Mouse (Mus musculus): ENCODE results near the gene Dpp6. TPM values are rescaled to one million over a fixed set of nuclear protein-coding genes. Genes with fewer than 3 reads are reported as not detected.

Dpp6 gene
- polyA plus RNA-seq, 1 experiment from 2014 or later = 2.6 TPM

DNA sequence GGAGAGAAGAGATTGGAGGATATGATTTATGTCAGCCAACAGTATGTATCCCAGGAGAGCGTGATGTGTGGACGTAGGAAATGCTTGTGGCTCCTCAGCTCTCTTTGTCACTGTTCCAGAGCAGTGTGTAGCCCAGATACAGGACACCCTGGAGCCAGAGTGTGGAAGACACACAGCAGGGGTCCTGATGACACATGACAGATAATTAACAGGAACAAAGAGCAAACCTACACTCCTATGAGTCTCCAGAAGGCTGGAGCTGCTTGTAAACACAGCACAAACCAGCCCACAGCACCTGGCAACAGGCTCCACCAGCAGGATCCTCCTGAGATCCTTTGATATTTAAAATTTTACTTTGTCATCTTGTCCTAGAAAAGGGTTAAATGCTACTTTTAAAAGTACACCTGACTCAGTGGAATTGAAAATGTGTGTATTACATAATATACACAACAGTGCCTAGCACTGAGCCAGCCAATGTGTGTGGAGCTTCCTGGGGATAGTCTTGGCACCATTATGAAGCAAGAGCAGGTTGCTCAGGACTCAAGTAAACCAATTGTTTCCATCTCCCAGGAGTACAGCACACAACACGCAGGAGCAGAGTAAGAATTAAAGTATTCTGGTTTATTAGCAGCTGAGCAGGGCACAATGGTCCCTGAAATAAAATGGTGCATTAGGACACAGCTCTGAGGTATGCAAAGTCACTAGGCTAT, 115.6 kb downstream of the Dpp6 start:
- ATAC-seq (ENCODE audit: low FRiP score, low TSS enrichment) = no peak
- Histone ChIP-seq H3K27me3 (ENCODE audit: control insufficient read depth, insufficient read depth, low read length) (no peaks in the 10 kb centered on the region), H3K4me3 (ENCODE audit: low read length) (no peak overlapping the region), H3K4me1 (ENCODE audit: control insufficient read depth, insufficient read depth, low read length) (no peaks in the 10 kb centered on the region), H3K9ac (ENCODE audit: low read depth, low read length) (no peak overlapping the region), H3K27ac (ENCODE audit: low read depth, low read length) (no peak overlapping the region), H3K4me2 (replicated peaks; ENCODE audit: low read depth, low read length) (no peak overlapping the region), H3K9me3 (ENCODE audit: control insufficient read depth, low read length) (no peaks in the 10 kb centered on the region), H3K36me3 (ENCODE audit: control insufficient read depth, insufficient read depth, low read length) (no peaks in the 10 kb centered on the region)
- 58% methylated on average over 3 of the region's 3 CpGs for WGBS

DNA sequence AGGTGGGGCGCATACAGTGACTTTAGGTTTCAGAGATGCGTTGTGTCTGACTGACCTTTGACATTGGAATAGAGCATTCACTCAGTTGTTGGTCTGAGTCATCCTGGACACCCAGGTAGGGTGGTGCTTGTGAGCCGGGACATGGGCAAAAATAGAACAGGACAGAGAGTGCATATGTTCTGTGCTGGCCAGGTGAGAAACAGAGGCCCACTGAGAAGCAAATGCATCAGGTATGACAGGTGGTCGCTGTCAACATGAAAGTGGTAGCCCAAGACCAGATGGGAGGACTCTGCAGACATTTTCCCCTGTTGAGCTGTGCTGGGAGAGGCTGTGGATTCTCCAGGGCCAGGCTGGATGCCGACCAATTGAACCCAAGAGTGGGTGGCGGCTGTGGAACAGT, 117.9 kb downstream of the Dpp6 start:
- Histone ChIP-seq H3K27me3 (ENCODE audit: control insufficient read depth, insufficient read depth, low read length) (no peaks in the 10 kb centered on the region), H3K9me3 (ENCODE audit: control insufficient read depth, low read length) (no peaks in the 10 kb centered on the region), H3K36me3 (ENCODE audit: control insufficient read depth, insufficient read depth, low read length) (no peaks in the 10 kb centered on the region), H3K4me3 (ENCODE audit: low read length) (no peak overlapping the region), H3K9ac (ENCODE audit: low read depth, low read length) (no peak overlapping the region), H3K4me1 (ENCODE audit: control insufficient read depth, insufficient read depth, low read length) (no peaks in the 10 kb centered on the region), H3K4me2 (replicated peaks; ENCODE audit: low read depth, low read length) (no peak overlapping the region), H3K27ac (ENCODE audit: low read depth, low read length) (no peak overlapping the region)
- ATAC-seq (ENCODE audit: low FRiP score, low TSS enrichment) = no peak
- WGBS = 85% methylated on average over 6 of the region's 6 CpGs

DNA sequence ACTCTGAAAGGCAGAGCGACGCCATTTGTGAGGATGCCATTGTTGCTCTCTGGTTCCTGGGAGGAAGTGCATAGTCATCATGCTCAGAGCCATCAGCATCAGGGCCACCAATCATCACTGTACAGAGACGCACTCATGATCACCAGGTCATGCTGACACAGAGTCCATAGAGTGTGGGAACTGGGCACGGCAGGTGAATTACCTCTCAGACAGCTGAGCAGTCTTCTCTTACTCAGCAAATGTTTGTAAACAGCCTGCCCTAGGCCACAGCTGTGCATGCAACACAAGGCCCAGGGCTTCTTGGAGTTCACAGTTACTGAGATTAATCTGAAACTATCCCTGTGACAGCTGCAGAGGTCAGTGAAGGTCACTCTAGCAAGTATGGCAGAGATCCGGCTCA, 124.5 kb downstream of the Dpp6 start:
- Histone ChIP-seq H3K27ac (ENCODE audit: low read depth, low read length) (no peak overlapping the region), H3K27me3 (ENCODE audit: control insufficient read depth, insufficient read depth, low read length) (no peaks in the 10 kb centered on the region), H3K9me3 (ENCODE audit: control insufficient read depth, low read length) (no peaks in the 10 kb centered on the region), H3K4me2 (replicated peaks; ENCODE audit: low read depth, low read length) (no peak overlapping the region), H3K4me3 (ENCODE audit: low read length) (no peak overlapping the region), H3K4me1 (ENCODE audit: control insufficient read depth, insufficient read depth, low read length) (no peaks in the 10 kb centered on the region), H3K9ac (ENCODE audit: low read depth, low read length) (no peak overlapping the region), H3K36me3 (ENCODE audit: control insufficient read depth, insufficient read depth, low read length) (no peaks in the 10 kb centered on the region)
- 79% methylated on average over 5 of the region's 5 CpGs for WGBS
- ATAC-seq (ENCODE audit: low FRiP score, low TSS enrichment) = no peak

DNA sequence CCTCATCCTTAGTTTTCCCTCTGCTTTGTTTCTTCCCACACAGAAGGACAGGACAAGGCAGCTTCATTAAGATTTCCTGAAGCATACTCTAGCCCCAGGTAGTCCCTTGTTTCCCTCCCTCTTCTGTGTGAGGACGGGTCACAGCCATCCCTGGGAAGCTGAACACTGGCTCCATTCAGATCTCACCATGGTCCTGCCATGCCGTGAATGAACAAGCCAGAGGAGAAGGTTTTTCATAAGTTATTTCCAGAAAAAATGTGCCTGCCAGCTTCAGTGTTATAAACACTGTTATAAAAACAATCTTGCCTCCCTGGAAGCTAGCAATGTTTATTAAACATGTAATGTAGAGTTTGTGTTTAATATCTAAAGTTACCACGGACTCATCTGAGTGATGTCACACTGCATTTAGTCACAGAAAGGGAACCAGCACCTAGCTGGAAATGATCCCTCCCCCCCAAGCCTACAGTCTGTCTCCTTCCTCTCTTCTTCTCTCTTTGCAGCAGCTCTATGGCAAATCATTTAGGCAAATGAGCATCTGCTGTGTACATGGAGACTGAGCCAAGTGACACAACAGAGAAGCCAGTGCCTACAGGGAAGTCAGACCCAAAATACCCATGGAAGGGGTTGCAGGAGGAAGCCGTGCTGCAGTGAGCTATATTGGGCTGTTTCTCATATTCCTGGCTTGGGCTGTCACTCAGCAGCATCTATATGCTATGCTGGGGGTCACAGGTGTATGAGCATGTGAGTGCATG, 128.3 kb downstream of the Dpp6 start:
- no peaks in the 10 kb centered on the region for H3K27me3 ChIP-seq (ENCODE audit: control insufficient read depth, insufficient read depth, low read length)
- no peak for ATAC-seq (ENCODE audit: low FRiP score, low TSS enrichment)
- no peaks in the 10 kb centered on the region for H3K9me3 ChIP-seq (ENCODE audit: control insufficient read depth, low read length)
- 75% methylated on average over 4 of the region's 4 CpGs for WGBS
- no peaks in the 10 kb centered on the region for H3K4me1 ChIP-seq (ENCODE audit: control insufficient read depth, insufficient read depth, low read length)
- no peak overlapping the region for H3K27ac ChIP-seq (ENCODE audit: low read depth, low read length)
- H3K4me2 ChIP-seq (replicated peaks; ENCODE audit: low read depth, low read length) = no peak overlapping the region
- no peak overlapping the region for H3K4me3 ChIP-seq (ENCODE audit: low read length)
- H3K36me3 ChIP-seq (ENCODE audit: control insufficient read depth, insufficient read depth, low read length) = no peaks in the 10 kb centered on the region
- H3K9ac ChIP-seq (ENCODE audit: low read depth, low read length) = no peak overlapping the region

DNA sequence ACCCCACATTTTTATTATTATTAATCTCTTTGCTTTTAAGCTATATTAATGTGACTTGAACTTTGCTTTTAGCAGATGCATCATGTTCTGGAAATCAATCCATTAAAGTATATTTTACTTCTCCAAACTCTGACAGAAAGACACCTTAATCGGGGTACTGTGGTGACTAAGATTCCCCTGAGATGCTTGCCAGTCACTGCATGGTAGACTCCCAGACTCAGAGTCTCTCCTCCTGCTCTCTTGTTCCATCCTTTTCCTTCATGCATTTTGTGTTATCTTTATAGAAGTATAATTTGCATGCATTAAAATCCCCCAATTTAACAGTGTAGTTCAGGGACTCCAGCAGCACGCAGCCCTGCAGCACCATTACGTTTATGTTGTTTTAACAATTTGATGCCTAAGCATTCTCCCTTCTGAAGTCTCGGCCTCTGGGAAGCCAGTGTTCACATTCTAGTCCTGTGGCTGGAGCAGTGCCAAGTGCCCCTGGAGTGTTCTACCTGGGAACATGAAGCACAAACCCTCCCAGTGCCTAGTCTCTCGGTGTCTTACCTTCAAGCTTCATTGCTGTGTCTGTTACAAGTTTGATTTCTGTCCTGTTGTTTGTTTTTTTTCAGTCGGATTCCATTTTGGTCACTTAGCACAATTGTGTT, 153.1 kb downstream of the Dpp6 start:
- Histone ChIP-seq H3K4me1 (ENCODE audit: control insufficient read depth, insufficient read depth, low read length) (no peaks in the 10 kb centered on the region), H3K36me3 (ENCODE audit: control insufficient read depth, insufficient read depth, low read length) (no peaks in the 10 kb centered on the region), H3K9ac (ENCODE audit: low read depth, low read length) (no peak overlapping the region), H3K27ac (ENCODE audit: low read depth, low read length) (no peak overlapping the region), H3K4me2 (replicated peaks; ENCODE audit: low read depth, low read length) (no peak overlapping the region), H3K9me3 (ENCODE audit: control insufficient read depth, low read length) (no peaks in the 10 kb centered on the region), H3K4me3 (ENCODE audit: low read length) (no peak overlapping the region), H3K27me3 (ENCODE audit: control insufficient read depth, insufficient read depth, low read length) (no peaks in the 10 kb centered on the region)
- ATAC-seq (ENCODE audit: low FRiP score, low TSS enrichment) = no peak
- 42% methylated on average over 6 of the region's 6 CpGs for WGBS

DNA sequence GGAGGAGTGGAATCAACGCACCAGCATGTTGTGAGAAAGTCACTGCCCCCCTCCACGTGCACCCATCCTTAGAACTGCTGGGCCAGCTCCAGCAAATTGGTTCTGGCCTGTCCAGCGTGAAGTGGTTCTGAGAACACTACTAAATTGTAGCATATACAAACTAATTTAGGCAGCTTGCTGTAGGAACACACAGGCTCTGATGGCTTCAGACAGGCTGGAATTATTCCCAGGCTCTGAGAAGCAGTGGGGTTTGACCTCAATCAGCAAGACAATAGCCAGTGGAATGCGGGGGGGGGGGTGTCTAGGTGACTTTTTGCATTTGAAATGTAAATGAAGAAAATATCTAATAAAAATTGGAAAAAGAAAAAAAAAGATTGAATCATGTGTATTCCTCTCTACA, 156.2 kb downstream of the Dpp6 start:
- H3K9me3 ChIP-seq (ENCODE audit: control insufficient read depth, low read length) = no peaks in the 10 kb centered on the region
- WGBS = 35% methylated on average over 4 of the region's 4 CpGs

DNA sequence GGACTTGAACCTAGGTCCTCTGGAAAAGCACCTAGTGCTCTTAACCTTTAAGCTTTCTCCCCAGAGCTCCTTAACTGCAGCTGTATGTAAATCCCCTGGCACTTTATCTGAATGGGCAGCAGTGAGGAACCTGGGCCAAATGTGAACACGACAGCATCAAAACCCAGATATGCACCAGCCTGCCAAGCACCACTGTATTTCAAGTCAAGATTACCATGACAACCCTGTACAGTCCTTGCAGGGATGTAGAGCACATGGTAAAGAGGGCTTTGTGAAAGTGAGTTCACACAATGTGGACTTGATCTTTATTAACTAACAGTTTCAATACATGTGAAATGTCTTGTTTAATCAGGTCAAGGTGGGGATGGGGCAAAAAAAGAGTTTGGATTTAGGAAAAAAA, 162.3 kb downstream of the Dpp6 start:
- no peaks in the 10 kb centered on the region for H3K4me1 ChIP-seq (ENCODE audit: control insufficient read depth, insufficient read depth, low read length)
- 63% methylated on average over 1 of the region's 1 CpGs for WGBS
- H3K4me2 ChIP-seq (replicated peaks; ENCODE audit: low read depth, low read length) = no peak overlapping the region
- ATAC-seq (ENCODE audit: low FRiP score, low TSS enrichment) = no peak
- H3K27me3 ChIP-seq (ENCODE audit: control insufficient read depth, insufficient read depth, low read length) = no peaks in the 10 kb centered on the region
- no peak overlapping the region for H3K4me3 ChIP-seq (ENCODE audit: low read length)
- H3K9ac ChIP-seq (ENCODE audit: low read depth, low read length) = no peak overlapping the region
- H3K36me3 ChIP-seq (ENCODE audit: control insufficient read depth, insufficient read depth, low read length) = no peaks in the 10 kb centered on the region
- H3K9me3 ChIP-seq (ENCODE audit: control insufficient read depth, low read length) = no peaks in the 10 kb centered on the region
- no peak overlapping the region for H3K27ac ChIP-seq (ENCODE audit: low read depth, low read length)

More for the DNA sequence above, 156.2 kb downstream of the Dpp6 start:
- no peaks in the 10 kb centered on the region for H3K36me3 ChIP-seq (ENCODE audit: control insufficient read depth, insufficient read depth, low read length)
- H3K9ac ChIP-seq (ENCODE audit: low read depth, low read length) = no peak overlapping the region
- H3K4me1 ChIP-seq (ENCODE audit: control insufficient read depth, insufficient read depth, low read length) = no peaks in the 10 kb centered on the region
- no peaks in the 10 kb centered on the region for H3K27me3 ChIP-seq (ENCODE audit: control insufficient read depth, insufficient read depth, low read length)
- no peak overlapping the region for H3K4me3 ChIP-seq (ENCODE audit: low read length)
- no peak overlapping the region for H3K4me2 ChIP-seq (replicated peaks; ENCODE audit: low read depth, low read length)
- no peak overlapping the region for H3K27ac ChIP-seq (ENCODE audit: low read depth, low read length)
- ATAC-seq (ENCODE audit: low FRiP score, low TSS enrichment) = no peak

DNA sequence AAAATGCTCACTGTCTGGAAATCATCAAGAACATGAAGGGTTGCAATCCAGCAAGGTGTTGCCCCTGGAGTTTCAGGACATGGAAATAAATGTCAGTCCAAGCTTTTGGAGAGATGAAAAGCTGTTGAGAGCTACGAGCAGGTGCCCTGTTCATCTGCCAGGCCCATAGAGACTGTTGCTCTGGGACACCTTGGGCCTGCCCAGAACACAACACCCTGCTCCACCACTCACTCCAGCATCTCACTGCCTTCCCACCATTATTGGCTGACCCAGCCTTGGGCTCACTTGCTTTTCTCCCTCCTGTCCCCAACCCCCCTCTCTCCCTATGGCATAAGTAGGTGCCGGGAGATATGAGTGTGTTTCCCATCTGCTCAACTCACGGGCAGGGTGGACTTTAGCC, 162.8 kb downstream of the Dpp6 start:
- no peaks in the 10 kb centered on the region for H3K9me3 ChIP-seq (ENCODE audit: control insufficient read depth, low read length)
- no peak overlapping the region for H3K4me2 ChIP-seq (replicated peaks; ENCODE audit: low read depth, low read length)
- no peak overlapping the region for H3K27ac ChIP-seq (ENCODE audit: low read depth, low read length)
- 87% methylated on average over 3 of the region's 3 CpGs for WGBS
- no peaks in the 10 kb centered on the region for H3K36me3 ChIP-seq (ENCODE audit: control insufficient read depth, insufficient read depth, low read length)
- ATAC-seq (ENCODE audit: low FRiP score, low TSS enrichment) = no peak
- H3K4me1 ChIP-seq (ENCODE audit: control insufficient read depth, insufficient read depth, low read length) = no peaks in the 10 kb centered on the region
- no peak overlapping the region for H3K9ac ChIP-seq (ENCODE audit: low read depth, low read length)
- no peak overlapping the region for H3K4me3 ChIP-seq (ENCODE audit: low read length)
- H3K27me3 ChIP-seq (ENCODE audit: control insufficient read depth, insufficient read depth, low read length) = no peaks in the 10 kb centered on the region

DNA sequence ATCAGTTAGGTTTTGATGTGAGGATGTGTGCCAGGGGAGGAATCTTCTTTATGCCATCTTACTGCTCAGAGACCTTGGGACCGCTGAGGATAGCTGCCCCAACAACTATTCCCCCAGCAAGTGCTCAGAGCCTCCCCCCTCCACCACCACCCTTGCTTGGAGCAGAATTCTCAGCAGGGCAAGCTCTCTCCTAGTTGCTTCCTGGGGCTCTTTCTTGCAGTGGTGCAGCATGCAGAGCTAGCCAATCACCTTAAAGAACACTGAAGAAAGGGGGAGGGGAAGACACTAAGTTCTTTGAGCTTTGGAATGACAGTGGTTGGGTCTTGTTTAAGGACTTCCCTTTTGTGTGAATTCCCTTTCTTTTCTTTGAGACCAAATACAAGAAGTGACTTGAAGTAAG, 168.1 kb downstream of the Dpp6 start:
- WGBS = 18% methylated on average over 1 of the region's 1 CpGs
- H3K4me3 ChIP-seq (ENCODE audit: low read length) = no peak overlapping the region
- no peaks in the 10 kb centered on the region for H3K9me3 ChIP-seq (ENCODE audit: control insufficient read depth, low read length)
- ATAC-seq (ENCODE audit: low FRiP score, low TSS enrichment) = no peak
- no peak overlapping the region for H3K27ac ChIP-seq (ENCODE audit: low read depth, low read length)
- no peaks in the 10 kb centered on the region for H3K36me3 ChIP-seq (ENCODE audit: control insufficient read depth, insufficient read depth, low read length)
- no peak overlapping the region for H3K4me2 ChIP-seq (replicated peaks; ENCODE audit: low read depth, low read length)
- no peaks in the 10 kb centered on the region for H3K4me1 ChIP-seq (ENCODE audit: control insufficient read depth, insufficient read depth, low read length)
- H3K27me3 ChIP-seq (ENCODE audit: control insufficient read depth, insufficient read depth, low read length) = no peaks in the 10 kb centered on the region
- no peak overlapping the region for H3K9ac ChIP-seq (ENCODE audit: low read depth, low read length)

All from kidney, embryonic 14.5 days (tissue).